Mouse (Mus musculus) lung, postnatal 14 days (tissue): ENCODE results near the gene Dennd2d.
A peak's percentile ranks its signal among the peaks of the same experiment; 100 is the strongest.

Source experiments
- DNase-seq: peaks from one replicate; pipeline ENCODE4 v3.0.0; 2021

The Dennd2d gene

DNA sequence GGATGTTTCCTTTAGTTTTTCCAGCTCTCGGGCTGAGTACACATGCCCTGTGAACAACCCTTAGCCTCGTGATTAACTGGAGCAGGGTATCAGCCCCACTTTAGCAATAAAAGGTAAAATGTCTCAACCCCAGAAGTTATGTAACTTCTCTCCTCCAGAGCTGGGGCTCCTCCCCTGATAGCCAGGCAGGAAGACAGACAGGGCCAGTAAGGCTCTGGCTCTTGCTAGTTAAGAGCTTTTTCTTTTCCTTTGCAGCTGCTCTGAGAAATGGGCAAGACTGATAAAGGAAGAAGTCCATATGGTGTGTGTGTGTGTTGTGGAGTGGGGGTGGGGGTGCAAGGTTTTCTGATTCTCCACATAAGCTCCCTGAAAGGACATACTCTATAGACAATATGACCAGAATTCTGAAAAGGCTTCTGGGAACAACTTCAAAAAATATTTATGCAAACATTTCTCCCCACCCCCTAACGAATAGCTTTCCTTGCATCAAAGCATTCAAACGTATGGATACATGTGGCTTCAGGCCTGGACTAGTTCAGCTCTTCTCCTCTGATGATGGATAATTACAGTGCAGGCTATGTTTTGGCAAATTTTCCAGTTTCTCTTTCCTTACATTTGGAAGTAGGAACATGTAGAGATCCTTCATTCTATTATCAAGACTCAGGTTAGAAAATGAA is 14.0 kb downstream of the Dennd2d start:
- DNase-seq: peak; percentile 38

DNA sequence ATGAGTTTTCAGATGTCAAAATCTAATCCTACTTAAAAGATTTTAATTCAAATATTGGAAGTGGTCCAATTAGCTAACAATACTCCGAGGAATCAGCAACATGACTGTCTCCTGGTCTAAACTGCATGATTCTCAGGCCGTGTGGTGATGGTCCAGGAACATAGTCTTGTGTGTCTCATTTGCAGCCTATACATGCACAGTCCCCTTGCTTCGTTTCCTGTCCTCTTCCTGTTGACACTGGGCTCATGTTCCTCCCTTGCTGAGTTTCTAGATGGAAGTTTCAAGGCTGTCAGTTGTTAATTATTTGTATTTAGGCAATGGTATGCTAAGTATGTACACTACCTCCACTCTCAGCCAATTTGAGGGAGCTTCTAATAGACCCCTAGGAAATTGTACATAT is 14.8 kb downstream of the Dennd2d start:
- DNase-seq: no peak

DNA sequence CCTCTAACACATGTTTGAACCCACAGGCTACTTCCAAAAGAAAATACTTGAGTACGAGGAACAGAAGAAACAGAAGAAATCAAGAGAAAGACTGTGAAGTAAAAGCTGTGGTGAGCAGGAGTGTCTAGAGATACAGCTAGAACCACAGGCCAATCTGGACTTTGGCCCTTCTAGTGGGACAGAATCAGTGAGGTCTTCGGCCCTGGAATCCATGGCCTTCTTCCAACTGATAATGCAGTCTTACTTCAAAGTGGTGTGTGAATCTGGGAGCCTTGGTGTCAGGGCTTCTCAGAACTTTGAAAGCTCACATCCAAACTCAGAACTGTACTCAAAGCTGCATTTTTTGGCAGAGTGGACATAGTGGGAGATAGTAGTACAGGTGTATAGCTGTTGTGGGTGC is 18.3 kb downstream of the Dennd2d start:
- no peak for DNase-seq

DNA sequence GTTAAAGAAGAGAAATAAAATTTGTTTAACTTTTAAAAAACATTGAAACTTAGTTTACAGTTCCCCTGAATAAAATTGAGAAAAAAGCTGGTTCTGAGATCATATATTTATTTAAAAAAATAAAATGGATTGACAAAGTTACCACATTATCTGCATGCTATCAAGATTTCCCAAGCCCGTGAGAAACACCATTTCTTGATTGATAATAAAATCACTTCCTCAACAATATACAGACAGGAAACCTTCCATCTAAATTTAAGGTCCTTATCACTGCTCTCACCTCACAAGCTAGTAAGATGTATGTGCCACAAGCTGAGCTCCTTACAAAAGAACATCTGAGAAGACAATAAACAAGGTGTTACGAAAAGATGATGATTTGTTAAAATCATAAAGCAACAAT is 20.7 kb downstream of the Dennd2d start:
- DNase-seq: no peak

DNA sequence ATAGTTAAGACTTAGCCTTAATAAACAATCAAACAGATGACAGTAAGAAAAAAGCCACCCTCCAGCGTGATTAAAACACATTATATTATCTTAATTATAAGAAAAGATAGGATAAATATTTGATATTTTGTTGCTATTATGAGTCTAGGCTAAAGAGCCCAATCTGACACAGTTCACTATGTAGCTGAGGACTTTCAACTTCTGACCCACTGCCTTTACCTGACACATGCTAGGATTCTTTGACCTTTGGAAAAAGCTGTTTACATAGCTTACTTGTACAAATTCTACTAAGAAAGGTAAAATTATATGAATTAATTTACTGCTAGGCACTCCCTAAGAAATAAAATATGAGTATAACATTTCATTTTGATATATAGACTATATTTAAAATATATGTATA is 28.5 kb downstream of the Dennd2d start:
- DNase-seq: no peak

DNA sequence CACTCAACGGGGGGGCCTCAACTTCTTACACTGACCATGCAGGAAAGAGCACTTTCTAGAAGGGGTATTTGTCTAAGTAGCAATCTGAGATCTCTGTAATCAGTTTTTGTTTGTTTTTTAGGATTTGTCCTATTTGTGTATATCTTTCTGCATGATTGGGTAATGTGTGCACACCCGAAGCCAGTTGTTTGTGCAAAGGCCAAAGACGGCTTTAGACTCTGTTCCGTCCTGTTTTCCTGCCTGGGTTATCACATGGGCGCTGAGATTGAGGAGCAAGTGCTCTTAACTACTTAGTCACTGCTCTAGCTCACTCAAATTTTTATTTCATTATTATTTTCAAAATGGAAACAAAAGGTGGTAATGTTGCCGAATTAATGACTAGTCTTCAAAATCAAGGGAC is 32.8 kb downstream of the Dennd2d start:
- no peak for DNase-seq

DNA sequence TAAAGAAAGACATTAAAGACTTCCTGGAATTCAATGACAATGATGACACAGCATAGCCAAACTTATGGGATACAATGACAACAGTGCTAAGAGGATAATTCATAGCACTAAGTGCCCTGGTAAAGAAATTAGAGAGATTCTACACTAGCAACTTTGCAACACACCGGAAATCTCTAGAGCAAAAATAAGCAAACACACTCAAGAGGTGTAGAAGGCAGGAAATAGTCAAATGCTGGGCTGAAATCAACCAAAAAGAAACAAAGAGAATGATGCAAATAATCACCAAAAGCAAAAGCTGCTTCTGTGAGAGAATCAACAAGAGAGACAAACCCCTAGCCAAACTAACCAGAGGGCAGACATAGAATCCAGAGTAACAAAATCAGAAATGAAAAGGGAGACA is 40.5 kb downstream of the Dennd2d start:
- DNase-seq: no peak

DNA sequence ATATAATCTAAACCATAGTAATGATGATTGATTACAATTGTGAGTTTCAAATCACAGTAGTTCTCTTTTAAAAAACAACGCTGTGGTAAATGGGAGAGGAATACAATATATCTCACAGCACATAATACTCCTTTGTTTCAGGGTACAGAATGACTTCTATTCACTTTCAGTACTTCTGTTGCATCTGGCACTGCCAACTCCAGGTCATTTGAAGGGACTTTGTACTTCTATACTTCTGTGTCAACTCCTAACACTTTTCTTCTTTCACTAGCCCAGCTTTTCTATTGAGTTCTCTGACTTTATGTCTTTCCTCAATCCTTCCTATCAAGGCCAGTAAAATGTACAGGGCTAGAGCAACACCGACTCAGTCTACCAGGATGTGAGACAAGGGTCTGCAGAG is 44.2 kb downstream of the Dennd2d start:
- no peak for DNase-seq

DNA sequence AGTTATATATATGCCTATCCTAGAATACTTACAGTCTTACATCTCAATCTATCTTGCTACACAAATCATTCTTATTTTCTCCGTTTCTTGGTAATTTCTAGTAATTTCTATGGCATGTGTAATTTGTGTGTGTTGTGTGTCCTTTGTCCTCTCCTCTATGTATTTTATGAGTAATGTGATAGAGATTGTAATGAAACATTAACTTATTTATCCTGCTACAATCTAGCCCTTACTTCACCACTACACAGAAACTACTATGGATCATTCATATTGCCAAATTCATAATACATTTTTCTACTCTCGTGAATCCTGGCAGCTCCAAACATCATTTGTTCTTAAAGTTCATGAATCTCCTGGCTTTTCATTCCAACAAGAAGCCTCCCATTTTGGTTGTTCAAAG is 45.8 kb downstream of the Dennd2d start:
- DNase-seq: no peak

DNA sequence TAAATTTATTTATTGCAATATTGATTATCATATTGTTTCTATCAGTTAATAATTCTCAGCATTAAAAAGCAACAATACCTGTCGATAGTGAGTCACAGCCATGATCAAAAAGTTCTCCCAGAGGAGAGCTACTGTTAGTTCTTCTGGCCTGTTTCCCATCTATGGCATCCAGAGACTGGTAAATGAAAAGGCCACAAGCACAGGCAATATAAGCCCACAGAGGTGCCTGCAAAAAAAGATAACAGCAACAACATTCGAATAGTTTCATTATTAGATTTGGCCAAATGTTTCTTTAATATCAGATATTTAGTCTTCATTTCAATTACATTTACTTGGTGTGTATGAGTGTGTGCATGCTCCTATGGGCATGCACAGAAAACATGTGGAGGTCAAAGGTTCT is 51.1 kb downstream of the Dennd2d start:
- DNase-seq: no peak

DNA sequence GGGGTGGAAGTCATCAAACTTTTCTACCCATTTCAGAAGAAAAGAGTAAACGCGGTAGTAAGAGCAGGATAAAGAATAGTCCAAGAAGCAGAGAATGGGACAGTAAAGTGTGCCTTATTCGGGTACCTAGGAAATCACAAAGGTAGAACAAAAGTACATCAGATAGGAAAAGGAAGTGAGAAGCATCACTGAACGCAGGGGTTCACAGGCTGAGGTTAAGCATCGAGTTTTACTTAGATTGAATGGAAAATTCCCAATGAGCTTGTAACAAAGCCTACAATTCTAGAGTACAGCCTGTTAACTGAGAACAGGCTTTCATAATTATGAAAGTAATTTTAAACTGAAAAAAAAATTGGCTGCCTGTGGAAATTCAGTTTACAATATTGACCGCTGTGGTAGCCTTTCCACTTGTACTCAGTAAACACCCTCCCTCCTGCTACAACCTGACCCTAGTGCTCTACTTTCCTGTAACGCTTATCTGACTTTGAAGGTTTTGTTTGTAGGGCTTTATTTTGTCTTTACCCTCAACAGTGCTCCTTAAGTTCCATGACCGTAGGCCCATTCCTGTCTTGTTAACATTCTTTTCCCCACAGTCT is 62.6 kb downstream of the Dennd2d start:
- no peak for DNase-seq

DNA sequence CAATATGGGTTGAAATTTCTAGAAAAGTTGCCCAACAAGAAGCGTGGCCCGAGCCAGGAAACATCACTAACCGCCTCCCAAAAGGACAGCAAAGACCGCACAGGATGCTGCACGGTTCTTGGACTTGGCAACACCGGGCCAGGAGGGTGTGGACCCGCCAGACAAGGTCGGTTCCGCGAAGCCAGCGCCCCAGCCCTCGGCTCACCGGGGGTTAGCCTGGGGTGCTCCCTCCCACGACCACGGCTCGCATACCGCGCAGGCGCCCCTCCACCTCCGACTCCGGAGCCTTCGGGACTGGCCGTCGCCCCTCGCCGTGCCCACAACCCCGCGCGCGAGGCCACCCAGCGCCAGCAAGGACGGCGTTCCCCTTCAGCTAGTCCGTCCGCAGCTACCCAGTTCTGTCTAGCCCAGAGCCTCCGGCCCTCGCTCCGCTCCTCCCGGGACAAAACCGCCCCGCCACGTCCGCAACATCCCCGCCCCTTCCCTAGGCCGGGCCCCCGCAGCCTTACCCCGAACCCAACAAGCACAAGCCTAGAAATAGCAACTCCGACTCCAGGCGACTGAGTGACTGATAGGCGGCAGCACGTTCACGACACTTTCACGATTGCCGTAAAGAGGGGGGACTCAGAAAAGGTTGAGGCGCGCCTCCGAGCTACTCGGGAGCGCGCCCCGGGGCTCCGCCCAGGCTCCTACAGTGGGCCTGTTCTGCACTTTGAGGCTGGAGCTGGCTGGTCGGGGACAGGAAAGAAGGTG is 65.1 kb downstream of the Dennd2d start, which contains the start of the genes Dram2 and Cept1:
TSS of gene Dram2 (plus strand) at position 628 of the 753 bp plus-strand sequence.
TSS of gene Cept1 (minus strand) at position 632 of the 753 bp plus-strand sequence.
- DNase-seq: peak; percentile 93

DNA sequence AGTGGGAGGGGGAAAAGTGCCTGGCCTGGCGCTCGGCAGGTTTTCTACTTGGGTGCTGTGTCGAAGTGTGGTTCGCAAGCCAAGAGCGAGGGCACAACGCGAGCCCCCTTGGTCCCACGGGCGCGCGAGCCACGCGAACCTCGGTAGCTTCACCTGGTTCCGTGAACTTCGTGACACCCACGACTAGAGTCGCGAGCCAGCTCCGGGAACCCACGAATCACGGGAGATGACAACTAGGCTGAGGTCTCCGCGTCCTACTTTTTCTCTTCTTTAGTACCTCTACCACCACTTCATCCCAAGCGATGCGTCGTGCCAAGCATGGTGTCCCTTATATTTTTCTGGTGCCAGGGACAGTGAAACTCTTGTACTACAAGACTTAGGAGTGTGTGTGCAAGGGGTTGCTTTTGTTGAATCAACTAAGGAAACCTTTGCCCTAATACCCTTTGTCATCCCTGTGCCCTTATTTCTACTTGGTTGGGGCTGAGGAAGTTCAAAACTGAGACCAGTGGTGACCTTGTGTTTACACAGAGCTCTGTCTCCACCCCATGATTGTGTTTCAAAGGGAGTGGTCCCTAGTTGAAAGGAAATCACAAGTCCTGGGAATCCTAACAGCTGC is 65.8 kb downstream of the Dennd2d start:
- peak; percentile 53 for DNase-seq

DNA sequence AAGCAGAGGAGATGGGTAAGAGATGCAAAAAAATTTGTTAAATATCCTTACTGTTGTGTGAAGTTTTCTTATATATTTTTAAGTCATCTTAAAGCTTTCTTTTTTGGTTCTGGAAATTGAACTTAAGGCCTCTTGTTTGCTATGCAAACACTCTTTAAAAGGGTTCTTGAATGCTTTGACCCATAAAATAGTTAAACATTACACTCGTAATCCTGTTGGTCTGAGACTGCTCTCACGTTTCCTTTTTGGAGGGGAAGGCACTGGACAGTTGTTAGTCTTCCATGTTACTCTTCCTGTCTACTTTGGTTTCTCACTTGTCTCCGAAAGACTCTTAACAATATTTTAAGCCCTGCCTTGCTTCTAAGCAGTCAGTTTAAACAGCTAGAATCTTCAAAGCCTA is 66.8 kb downstream of the Dennd2d start:
- DNase-seq: no peak
